Mouse (Mus musculus) adrenal gland, postnatal 36 days (tissue): ENCODE measurements around the gene Farp1. TPM values are rescaled to one million over a fixed set of nuclear protein-coding genes. Genes with fewer than 3 reads are reported as not detected.

ENCODE experiments used
- DNase-seq, 2 experiments: peaks; one replicate each; pipeline ENCODE4 v3.0.0; 2021; ENCODE audit warnings: mixed read lengths in 1 of 2
- total RNA-seq, 2 experiments: library from RNA; stranded (reverse); gene quantifications; 2 replicates each; pipeline ENCODE4 v1.2.3; 2021

Farp1 gene
- total RNA-seq, 2 experiments from 2014 or later: 17.2 to 25.1 TPM

- peak; percentile 36 to 53 for DNase-seq
Observed at GRCm38 (mm10) chr14:121145698-121146097, 110.7 kb downstream of the Farp1 start.

- DNase-seq: no peak
Observed at GRCm38 (mm10) chr14:121146213-121146612, 111.2 kb downstream of the Farp1 start.

GRCm38 (mm10) chr14:121147026-121147425, 112.0 kb downstream of the Farp1 start:
- no peak for DNase-seq

GRCm38 (mm10) chr14:121148088-121148785, 113.2 kb downstream of the Farp1 start:
- no peak for DNase-seq

- no peak for DNase-seq
Observed at GRCm38 (mm10) chr14:121149984-121150383, 115.0 kb downstream of the Farp1 start.

- DNase-seq: no peak
Observed at GRCm38 (mm10) chr14:121151837-121152236, 116.8 kb downstream of the Farp1 start.

- DNase-seq: no peak
Observed at GRCm38 (mm10) chr14:121152771-121153170, 117.8 kb downstream of the Farp1 start.

GRCm38 (mm10) chr14:121153260-121153659, 118.3 kb downstream of the Farp1 start:
- no peak for DNase-seq

GRCm38 (mm10) chr14:121155173-121155572, 120.2 kb downstream of the Farp1 start:
- DNase-seq: no peak

- no peak for DNase-seq
Observed at GRCm38 (mm10) chr14:121158616-121159015, 123.6 kb downstream of the Farp1 start.

- DNase-seq: no peak
Observed at GRCm38 (mm10) chr14:121162822-121163221, 127.8 kb downstream of the Farp1 start.

GRCm38 (mm10) chr14:121164866-121165265, 129.9 kb downstream of the Farp1 start:
- no peak for DNase-seq

GRCm38 (mm10) chr14:121165408-121166037, 130.5 kb downstream of the Farp1 start:
- DNase-seq: no peak

- no peak for DNase-seq
Observed at GRCm38 (mm10) chr14:121166038-121166436, 131.0 kb downstream of the Farp1 start.

GRCm38 (mm10) chr14:121168716-121169115, 133.7 kb downstream of the Farp1 start:
- DNase-seq: no peak

GRCm38 (mm10) chr14:121170321-121170720, 135.3 kb downstream of the Farp1 start:
- DNase-seq: no peak

GRCm38 (mm10) chr14:121172065-121173036, 137.4 kb downstream of the Farp1 start:
- no peak for DNase-seq

GRCm38 (mm10) chr14:121175385-121175784, 140.4 kb downstream of the Farp1 start:
- no peak for DNase-seq

GRCm38 (mm10) chr14:121175861-121176260, 140.9 kb downstream of the Farp1 start:
- peak in 1 of 2 experiments; percentile 18 for DNase-seq

GRCm38 (mm10) chr14:121177907-121178306, 142.9 kb downstream of the Farp1 start:
- no peak for DNase-seq

GRCm38 (mm10) chr14:121180611-121181010, 145.6 kb downstream of the Farp1 start:
- peak; percentile 38 to 51 for DNase-seq

- DNase-seq: no peak
Observed at GRCm38 (mm10) chr14:121181798-121182197, 146.8 kb downstream of the Farp1 start.

GRCm38 (mm10) chr14:121182967-121183366, 148.0 kb downstream of the Farp1 start:
- no peak for DNase-seq
